Mouse (Mus musculus): ENCODE measurements at regions not wholly inside any gene's neighbourhood (a gene's known extent, or its start where the extent isn't known, plus 50 kb on each side); places are given as distances from the start of the nearest gene placed in this dataset.

DNA sequence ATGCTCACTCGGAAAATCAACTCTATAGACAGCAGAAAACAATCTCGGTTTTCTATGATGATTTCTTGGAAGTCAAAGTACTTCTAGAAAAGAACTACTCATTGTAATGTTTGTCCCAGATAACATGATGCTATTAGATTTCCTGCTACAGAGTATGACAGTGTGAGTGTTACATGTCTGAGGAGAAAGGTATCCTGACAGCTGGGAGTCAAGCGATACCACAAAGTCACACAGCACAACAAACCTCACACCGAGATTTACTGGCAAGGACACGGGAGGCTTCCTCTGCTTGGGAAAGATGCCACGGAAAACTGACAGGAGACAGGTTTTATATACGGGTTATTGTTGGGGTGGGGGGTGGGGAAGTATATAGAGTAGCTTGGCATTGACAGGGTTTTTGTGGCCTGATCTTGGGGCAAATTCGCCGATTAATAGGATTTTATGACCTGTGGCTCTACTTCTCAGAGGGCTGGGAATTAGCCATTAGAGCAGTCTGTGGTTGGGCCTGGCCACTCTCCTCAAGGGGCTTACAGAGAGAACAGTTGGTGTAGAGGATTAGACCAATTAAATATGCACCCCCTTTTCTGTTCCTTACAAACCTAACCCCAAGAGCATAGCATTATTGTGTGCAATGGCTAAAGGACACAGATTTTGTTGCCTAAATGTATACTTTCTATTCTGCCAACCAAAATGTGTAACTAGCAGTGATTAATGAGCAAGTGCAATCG lies 209.2 kb upstream of the Sfrp2 start:
- H3K27me3 ChIP-seq, result no peaks in the 10 kb centered on the region
- no peak overlapping the region for H3K4me3 ChIP-seq
- no peaks in the 10 kb centered on the region for H3K9me3 ChIP-seq
- H3K4me1 ChIP-seq, result peaks cover 3% of the 10 kb centered on the region; the same call in 1 of the 2 replicates
- 81% methylated on average over 10 of the region's 10 CpGs for WGBS
- ATAC-seq (ENCODE audit: insufficient number of reproducible peaks, insufficient read depth, low FRiP score, low TSS enrichment, low read depth), result no peak
- no peaks in the 10 kb centered on the region for H3K36me3 ChIP-seq
- no peak overlapping the region for H3K27ac ChIP-seq
- no peak overlapping the region for H3K9ac ChIP-seq
- no peak overlapping the region for H3K4me2 ChIP-seq

DNA sequence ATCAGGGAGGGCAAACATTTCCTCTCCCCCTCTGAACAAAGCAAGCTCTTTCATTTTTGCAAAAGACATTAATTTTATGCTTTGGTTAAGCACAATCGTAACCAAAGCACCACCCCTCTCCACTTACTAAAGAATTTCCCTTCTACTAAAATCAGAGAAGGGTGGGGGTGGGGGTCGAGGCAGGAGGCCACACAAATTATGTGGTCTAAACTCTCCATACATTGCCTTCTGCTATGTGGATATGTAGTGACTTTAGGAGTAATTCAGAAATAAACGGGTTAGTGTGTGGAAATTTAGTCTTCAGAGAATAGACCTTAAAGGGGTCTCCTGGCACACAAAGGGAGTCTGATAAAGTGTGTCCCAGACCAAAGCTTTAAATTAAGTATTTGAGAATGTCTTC lies 204.1 kb upstream of the Sfrp2 start:
- Histone ChIP-seq H3K27ac (no peak overlapping the region), H3K9me3 (no peaks in the 10 kb centered on the region)
- ATAC-seq (ENCODE audit: insufficient number of reproducible peaks, insufficient read depth, low FRiP score, low TSS enrichment, low read depth), result no peak

DNA sequence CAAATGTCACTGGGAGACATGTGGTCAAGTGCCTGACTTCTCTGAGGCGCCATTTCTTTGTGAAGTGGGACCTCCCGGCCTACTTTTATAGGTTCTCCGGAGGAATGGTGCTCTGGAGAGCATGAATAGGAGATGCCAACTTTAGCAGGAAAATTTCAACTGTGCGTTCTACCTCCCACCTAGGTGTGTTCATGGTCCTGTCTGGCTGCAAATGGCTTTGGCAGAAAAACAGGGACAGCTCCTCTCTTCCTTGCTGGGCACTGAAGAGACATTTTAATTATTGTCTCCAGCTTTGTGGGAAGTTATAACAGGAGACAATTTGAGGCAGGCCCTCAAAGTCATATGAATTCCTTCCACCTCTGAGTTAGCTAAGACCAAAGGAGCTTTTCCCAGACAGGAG lies 190.6 kb upstream of the Sfrp2 start:
- peaks cover 2% of the 10 kb centered on the region for H3K4me1 ChIP-seq
- H3K4me2 ChIP-seq, result no peak overlapping the region
- no peak overlapping the region for H3K27ac ChIP-seq
- no peak overlapping the region for H3K4me3 ChIP-seq
- 89% methylated on average over 4 of the region's 4 CpGs for WGBS
- H3K9me3 ChIP-seq, result no peaks in the 10 kb centered on the region
- no peak overlapping the region for H3K9ac ChIP-seq
- no peaks in the 10 kb centered on the region for H3K36me3 ChIP-seq
- ATAC-seq (ENCODE audit: insufficient number of reproducible peaks, insufficient read depth, low FRiP score, low TSS enrichment, low read depth), result no peak
- no peaks in the 10 kb centered on the region for H3K27me3 ChIP-seq

More for the DNA sequence above, 204.1 kb upstream of the Sfrp2 start:
- no peak overlapping the region for H3K4me2 ChIP-seq
- no peaks in the 10 kb centered on the region for H3K36me3 ChIP-seq
- H3K27me3 ChIP-seq, result no peaks in the 10 kb centered on the region
- H3K4me3 ChIP-seq, result no peak overlapping the region
- 42% methylated on average over 3 of the region's 3 CpGs for WGBS
- peaks cover 7% of the 10 kb centered on the region; the same call in 1 of the 2 replicates for H3K4me1 ChIP-seq
- H3K9ac ChIP-seq, result no peak overlapping the region

DNA sequence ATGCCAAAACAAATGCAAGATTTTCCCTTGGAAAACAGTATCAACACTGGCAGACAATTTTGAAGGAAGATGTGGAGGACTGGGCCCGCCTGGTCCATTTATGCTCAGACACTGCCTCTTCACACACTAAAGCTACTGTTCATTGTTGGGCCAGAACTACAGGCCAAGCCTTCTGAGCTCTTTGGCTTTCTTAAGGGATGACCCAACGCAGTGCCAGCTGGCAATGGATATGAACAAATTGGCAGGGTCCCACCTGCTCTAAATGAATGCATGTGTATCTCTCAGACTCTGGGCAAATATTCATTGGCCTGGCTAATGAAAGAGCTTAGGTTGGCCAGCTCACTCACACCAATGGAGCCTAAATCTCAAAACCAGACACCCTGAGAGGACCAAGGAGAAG lies 190.0 kb upstream of the Sfrp2 start:
- WGBS, result 86% methylated on average over 2 of the region's 2 CpGs
- Histone ChIP-seq H3K4me1 (peaks cover 8% of the 10 kb centered on the region), H3K4me2 (no peak overlapping the region), H3K4me3 (no peak overlapping the region), H3K9me3 (no peaks in the 10 kb centered on the region), H3K27ac (no peak overlapping the region), H3K27me3 (no peaks in the 10 kb centered on the region), H3K9ac (no peak overlapping the region), H3K36me3 (no peaks in the 10 kb centered on the region)
- no peak for ATAC-seq (ENCODE audit: insufficient number of reproducible peaks, insufficient read depth, low FRiP score, low TSS enrichment, low read depth)

DNA sequence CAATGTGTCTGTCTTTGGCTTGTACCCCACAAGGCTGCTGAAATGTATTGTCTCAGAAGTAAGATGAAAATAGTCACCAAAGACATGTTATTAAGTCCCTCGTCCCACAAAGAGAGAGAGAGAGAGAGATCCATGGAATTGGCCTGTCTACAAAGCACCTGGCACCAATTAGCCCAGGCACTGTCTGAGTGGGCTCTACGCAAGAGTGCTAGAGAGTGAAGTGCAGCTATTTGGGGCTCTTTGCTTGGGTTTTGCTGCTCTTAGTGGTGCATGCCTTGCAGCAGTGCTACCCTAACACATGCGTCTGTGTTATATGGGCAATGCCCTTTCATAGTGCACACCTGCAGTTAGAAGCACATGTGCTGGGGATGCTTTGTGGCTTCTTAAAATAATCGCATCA lies 185.4 kb upstream of the Sfrp2 start:
- 30% methylated on average over 4 of the region's 4 CpGs for WGBS
- Histone ChIP-seq H3K4me1 (peaks cover 14% of the 10 kb centered on the region), H3K27ac (no peak overlapping the region; the same call in 1 of the 2 replicates)

DNA sequence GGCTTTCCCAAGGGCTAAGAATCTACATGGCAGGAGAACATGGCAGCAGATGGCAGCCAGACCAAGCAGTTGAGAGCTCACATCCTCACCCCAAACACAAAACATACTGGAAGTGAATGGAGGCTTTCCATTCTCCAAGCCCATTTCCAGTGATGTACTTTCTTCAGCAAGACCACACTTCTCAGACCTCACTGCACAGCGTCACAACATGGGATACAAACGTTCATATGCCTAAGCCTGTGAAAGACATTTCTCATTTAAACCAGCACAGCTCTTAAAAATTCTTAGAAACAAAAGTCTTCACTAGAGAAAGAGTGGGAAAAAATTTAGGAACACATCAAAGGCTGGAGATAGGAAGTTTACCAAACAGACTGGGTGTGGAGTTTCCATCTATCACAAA lies 183.9 kb upstream of the Sfrp2 start:
- 91% methylated on average over 2 of the region's 2 CpGs for WGBS
- ATAC-seq (ENCODE audit: insufficient number of reproducible peaks, insufficient read depth, low FRiP score, low TSS enrichment, low read depth), result no peak
- Histone ChIP-seq H3K4me2 (no peak overlapping the region), H3K4me3 (no peak overlapping the region), H3K36me3 (no peaks in the 10 kb centered on the region), H3K27me3 (no peaks in the 10 kb centered on the region), H3K9ac (no peak overlapping the region), H3K9me3 (no peaks in the 10 kb centered on the region), H3K27ac (no peak overlapping the region), H3K4me1 (peaks cover 14% of the 10 kb centered on the region)

More for the DNA sequence above, 185.4 kb upstream of the Sfrp2 start:
- no peak overlapping the region for H3K4me3 ChIP-seq
- H3K9me3 ChIP-seq, result no peaks in the 10 kb centered on the region
- no peak overlapping the region for H3K4me2 ChIP-seq
- H3K36me3 ChIP-seq, result no peaks in the 10 kb centered on the region
- no peak for ATAC-seq (ENCODE audit: insufficient number of reproducible peaks, insufficient read depth, low FRiP score, low TSS enrichment, low read depth)
- H3K9ac ChIP-seq, result no peak overlapping the region
- H3K27me3 ChIP-seq, result no peaks in the 10 kb centered on the region

DNA sequence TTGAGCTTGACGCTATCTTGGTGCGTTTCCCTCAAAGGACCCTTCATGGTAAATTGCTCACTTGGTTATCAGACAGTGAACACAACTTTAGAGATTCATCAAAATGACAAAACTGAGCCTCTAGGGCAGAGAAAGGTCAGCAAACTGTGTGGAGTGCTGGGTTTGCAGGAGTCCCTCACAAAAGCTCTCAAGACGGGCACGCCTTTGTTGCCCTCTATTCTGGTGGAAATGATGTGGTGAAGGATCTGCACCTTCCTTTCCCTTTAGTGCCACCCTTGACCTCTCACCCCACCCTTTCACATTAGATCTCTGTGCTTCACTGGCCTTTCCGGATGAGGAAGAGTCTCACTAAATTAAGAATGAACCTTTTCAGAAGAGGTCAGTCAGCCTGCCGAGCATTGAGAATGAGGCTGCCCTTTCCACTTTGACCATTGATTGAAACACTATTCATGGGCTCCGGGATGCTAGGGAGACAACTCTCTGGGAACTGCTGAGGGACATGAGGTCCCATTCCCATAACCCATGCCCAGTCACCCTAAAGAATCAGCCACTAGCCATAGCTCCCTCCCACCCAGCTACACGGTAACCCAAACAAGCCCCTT lies 182.9 kb upstream of the Sfrp2 start:
- no peak for ATAC-seq (ENCODE audit: insufficient number of reproducible peaks, insufficient read depth, low FRiP score, low TSS enrichment, low read depth)
- peaks cover 14% of the 10 kb centered on the region for H3K4me1 ChIP-seq
- H3K36me3 ChIP-seq, result no peaks in the 10 kb centered on the region
- H3K27ac ChIP-seq, result no peak overlapping the region
- H3K9ac ChIP-seq, result no peak overlapping the region
- no peaks in the 10 kb centered on the region for H3K27me3 ChIP-seq
- no peak overlapping the region for H3K4me3 ChIP-seq
- no peak overlapping the region for H3K4me2 ChIP-seq
- 60% methylated on average over 8 of the region's 8 CpGs for WGBS
- no peaks in the 10 kb centered on the region for H3K9me3 ChIP-seq

DNA sequence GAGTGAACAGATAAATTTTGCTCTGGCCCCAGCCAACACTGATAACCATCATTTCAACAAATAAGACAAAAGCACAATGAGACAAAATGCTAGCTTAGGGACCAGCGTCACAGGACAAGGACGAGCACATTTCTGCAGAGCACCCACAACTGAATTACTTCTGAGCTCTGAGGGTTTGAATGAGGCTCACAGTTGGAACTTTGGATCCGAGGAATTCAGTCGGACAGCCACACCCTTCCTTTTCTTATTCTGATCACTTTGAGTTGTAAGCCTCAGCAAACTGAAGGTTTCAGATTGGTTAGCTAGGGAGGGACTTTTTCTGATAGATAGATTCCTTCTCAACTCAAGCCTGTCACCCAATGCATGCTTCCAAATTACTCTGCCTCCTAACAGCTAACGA lies 180.0 kb upstream of the Sfrp2 start:
- Histone ChIP-seq H3K36me3 (no peaks in the 10 kb centered on the region), H3K27me3 (no peaks in the 10 kb centered on the region), H3K4me1 (peaks cover 11% of the 10 kb centered on the region), H3K4me3 (no peak overlapping the region), H3K9ac (no peak overlapping the region), H3K9me3 (no peaks in the 10 kb centered on the region), H3K4me2 (no peak overlapping the region), H3K27ac (no peak overlapping the region)
- ATAC-seq (ENCODE audit: insufficient number of reproducible peaks, insufficient read depth, low FRiP score, low TSS enrichment, low read depth), result no peak
- 74% methylated on average over 5 of the region's 5 CpGs for WGBS

DNA sequence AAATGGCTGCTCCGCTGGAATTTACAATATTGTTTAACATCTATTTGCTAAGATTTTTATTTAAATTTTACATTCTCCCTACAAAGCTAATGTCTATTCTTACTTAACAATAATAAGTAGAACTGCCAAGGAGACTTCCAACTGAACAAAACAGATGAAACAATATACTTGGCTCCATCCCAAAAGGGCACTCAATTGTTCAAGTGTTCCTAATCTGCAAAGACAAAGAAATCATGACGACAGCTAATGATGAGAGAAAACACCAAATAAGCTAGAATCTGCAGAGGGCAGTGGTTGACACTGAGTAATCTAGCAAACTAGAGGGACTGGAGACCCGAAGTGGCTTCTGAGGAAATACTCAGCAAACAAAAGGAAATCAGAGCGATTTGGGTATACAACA lies 179.6 kb upstream of the Sfrp2 start:
- no peak overlapping the region for H3K27ac ChIP-seq
- H3K9ac ChIP-seq, result no peak overlapping the region
- no peaks in the 10 kb centered on the region for H3K27me3 ChIP-seq
- H3K9me3 ChIP-seq, result no peaks in the 10 kb centered on the region
- H3K4me1 ChIP-seq, result peaks cover 7% of the 10 kb centered on the region; the same call in 1 of the 2 replicates
- 75% methylated on average over 4 of the region's 4 CpGs for WGBS
- no peaks in the 10 kb centered on the region for H3K36me3 ChIP-seq
- no peak for ATAC-seq (ENCODE audit: insufficient number of reproducible peaks, insufficient read depth, low FRiP score, low TSS enrichment, low read depth)
- no peak overlapping the region for H3K4me3 ChIP-seq
- no peak overlapping the region for H3K4me2 ChIP-seq

DNA sequence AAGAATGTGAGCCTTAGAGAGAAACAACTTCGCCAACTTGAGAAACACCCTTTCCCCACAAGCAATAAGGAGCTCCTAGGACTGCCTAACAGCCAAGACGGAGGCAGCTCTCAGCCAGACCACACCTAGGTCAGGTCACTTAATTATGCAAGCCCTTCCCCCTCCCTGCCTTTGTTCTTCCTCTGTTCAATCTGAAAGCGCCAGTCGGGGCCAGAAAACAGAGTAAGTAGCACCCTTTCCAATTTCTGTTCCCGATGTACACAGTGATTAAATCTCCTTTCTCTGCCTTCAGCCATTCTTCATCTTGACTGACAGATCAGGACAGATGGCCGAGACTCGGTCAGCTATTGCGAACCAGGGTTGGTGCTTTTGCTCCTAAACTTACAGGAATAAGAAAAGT lies 177.0 kb upstream of the Sfrp2 start:
- WGBS, result 42% methylated on average over 8 of the region's 8 CpGs
- H3K27ac ChIP-seq, result no peak overlapping the region
- no peaks in the 10 kb centered on the region for H3K9me3 ChIP-seq
- no peaks in the 10 kb centered on the region for H3K36me3 ChIP-seq
- H3K27me3 ChIP-seq, result no peaks in the 10 kb centered on the region
- no peak overlapping the region for H3K4me3 ChIP-seq
- H3K9ac ChIP-seq, result no peak overlapping the region
- no peak for ATAC-seq (ENCODE audit: insufficient number of reproducible peaks, insufficient read depth, low FRiP score, low TSS enrichment, low read depth)
- H3K4me1 ChIP-seq, result peaks cover 5% of the 10 kb centered on the region; the same call in 1 of the 2 replicates
- no peak overlapping the region for H3K4me2 ChIP-seq

DNA sequence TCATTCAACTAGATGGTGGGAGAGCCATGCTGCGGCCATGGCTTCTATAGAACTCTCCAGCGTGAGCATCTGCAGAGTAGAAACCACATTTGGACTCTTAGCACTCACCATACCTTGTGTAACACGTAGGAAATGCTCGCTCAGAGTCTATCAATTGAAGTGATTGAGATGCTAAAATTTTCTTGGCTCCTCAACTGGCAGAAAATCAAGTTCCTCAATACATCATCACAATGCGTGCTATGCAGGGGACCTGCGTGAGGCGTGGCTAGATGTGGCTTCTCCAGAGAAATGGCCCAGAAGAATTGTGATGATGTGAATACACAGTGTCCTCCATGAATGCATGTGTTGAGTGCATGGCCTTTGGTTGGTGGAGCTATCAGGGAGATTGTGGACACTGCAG lies 174.9 kb upstream of the Sfrp2 start:
- Histone ChIP-seq H3K4me2 (no peak overlapping the region), H3K36me3 (no peaks in the 10 kb centered on the region)
- WGBS, result 95% methylated on average over 7 of the region's 7 CpGs

DNA sequence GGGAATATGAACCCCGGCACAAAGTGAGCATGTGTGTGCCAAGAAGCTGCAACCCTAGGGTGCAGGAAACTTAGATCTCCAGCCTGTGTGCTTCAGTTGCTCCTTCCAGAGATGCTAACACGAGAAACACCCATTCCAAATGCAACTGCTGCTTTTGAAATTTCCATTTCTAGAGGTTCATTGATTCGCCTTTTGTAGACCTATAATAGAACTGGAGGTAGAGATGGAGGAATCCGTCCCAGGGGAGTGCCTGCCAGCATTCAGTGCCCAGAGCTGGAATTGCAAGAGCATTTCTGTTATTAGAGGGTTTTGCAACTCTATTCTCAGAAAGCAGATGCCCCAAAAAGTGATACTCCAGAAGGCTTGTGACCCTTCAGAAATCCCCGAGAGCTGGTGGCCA lies 172.8 kb upstream of the Sfrp2 start:
- Histone ChIP-seq H3K9me3 (no peaks in the 10 kb centered on the region), H3K4me2 (no peak overlapping the region), H3K36me3 (no peaks in the 10 kb centered on the region), H3K27ac (no peak overlapping the region), H3K4me3 (no peak overlapping the region), H3K9ac (no peak overlapping the region), H3K4me1 (peaks cover 5% of the 10 kb centered on the region; the same call in 1 of the 2 replicates), H3K27me3 (no peaks in the 10 kb centered on the region)
- 84% methylated on average over 5 of the region's 5 CpGs for WGBS
- no peak for ATAC-seq (ENCODE audit: insufficient number of reproducible peaks, insufficient read depth, low FRiP score, low TSS enrichment, low read depth)

More for the DNA sequence above, 174.9 kb upstream of the Sfrp2 start:
- H3K27me3 ChIP-seq, result no peaks in the 10 kb centered on the region
- no peak overlapping the region for H3K4me3 ChIP-seq
- no peak for ATAC-seq (ENCODE audit: insufficient number of reproducible peaks, insufficient read depth, low FRiP score, low TSS enrichment, low read depth)
- no peak overlapping the region for H3K27ac ChIP-seq
- peaks cover 5% of the 10 kb centered on the region; the same call in 1 of the 2 replicates for H3K4me1 ChIP-seq
- H3K9ac ChIP-seq, result no peak overlapping the region
- no peaks in the 10 kb centered on the region for H3K9me3 ChIP-seq

All from embryonic facial prominence, embryonic 13.5 days (tissue).